8 mouse cellular contexts compared by ENCODE assay signal in the genomic region with DNA sequence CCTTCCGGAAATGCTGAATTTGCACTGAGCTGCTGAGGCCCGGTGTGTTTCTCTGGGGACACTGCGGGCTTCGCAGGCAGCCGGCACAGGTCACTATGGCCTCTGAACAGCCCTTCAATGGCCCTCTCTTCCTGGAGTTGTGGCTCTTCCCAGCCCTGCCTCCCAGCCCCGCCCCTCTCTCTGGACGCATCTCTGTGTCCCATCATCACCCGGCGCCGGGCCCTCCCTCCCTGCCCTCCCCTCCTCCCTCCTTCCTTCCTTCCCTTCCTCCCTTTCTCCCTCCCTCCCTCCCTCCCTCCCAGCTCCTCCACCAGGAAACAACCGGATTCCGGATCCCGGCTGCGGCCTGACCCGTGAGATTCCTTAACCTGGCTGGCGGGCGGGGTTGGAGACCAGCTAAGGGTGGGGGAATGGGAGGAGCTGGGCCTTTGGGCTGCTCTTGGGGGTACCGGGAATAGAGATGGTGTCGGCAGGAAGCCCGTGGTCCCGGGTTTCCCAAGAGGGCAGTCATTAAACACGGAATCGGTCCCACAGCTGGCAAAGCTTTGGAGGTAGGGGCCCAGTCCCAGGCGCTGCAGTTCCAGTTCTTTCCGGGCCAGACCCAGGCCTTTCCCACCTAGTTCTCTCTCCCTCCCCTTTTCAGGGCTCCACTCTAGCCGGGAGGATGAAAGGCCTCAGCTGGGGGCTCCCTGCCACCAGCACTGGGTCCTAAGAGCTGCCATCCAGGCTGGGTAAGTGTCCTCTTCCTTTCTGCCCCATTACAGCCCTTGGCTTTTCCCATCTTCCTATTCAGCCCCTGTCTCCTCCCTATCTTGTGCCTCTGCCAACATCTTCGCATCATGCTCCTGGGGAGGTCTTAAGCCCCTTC. TPM values are rescaled to one million over a fixed set of nuclear protein-coding genes. Genes with fewer than 3 reads are reported as not detected.
A peak's percentile ranks its signal among the peaks of the same experiment; 100 is the strongest.
DNase-seq lines count a peak whose midpoint lies in the region; ATAC-seq and TF ChIP-seq lines count a peak whose summit lies in the region.

Gene Bcl2l2 (plus strand): TSS at position 224 of the 868 bp plus-strand sequence.
Gene Gm20521 (plus strand): TSS at position 288 of the 868 bp plus-strand sequence.

- H3K9me3 ChIP-seq in heart, embryonic 11.5 days (replicated peaks; ENCODE audit: control insufficient read depth, low read length) = no peaks in the 10 kb centered on the region
- no peaks in the 10 kb centered on the region for H3K9me3 ChIP-seq in kidney, embryonic 14.5 days (ENCODE audit: control insufficient read depth, low read length)
- no peaks in the 10 kb centered on the region for H3K9me3 ChIP-seq in liver, embryonic 11.5 days (ENCODE audit: control insufficient read depth, low read length)

- H3ac ChIP-seq in C2C12 (ENCODE audit: control insufficient read depth, insufficient read length, low read depth) = peak within 1 kb of the TSS; percentile 82

- WGBS in heart, embryonic 11.5 days (ENCODE audit: insufficient replicate concordance) = under 1% methylated on average over 27 of the region's 27 CpGs
- under 1% methylated on average over 27 of the region's 27 CpGs for WGBS in kidney, embryonic 14.5 days
- WGBS in liver, embryonic 11.5 days = 2% methylated on average over 27 of the region's 27 CpGs

- no peak for TF ChIP-seq CTCF in C2C12 (IDR thresholded peaks at IDR 0.05; ENCODE audit: control insufficient read depth, insufficient read depth, insufficient read length)
- no peak for TF ChIP-seq CTCF in bone marrow macrophage, adult 2 months (IDR thresholded peaks at IDR 0.05; ENCODE audit: low read depth, low read length)

- peak; percentile 65; the same call in 1 of the 2 replicates for ATAC-seq in erythroblast, adult 5-6 weeks (replicated peaks; ENCODE audit: low FRiP score, poor library complexity, severe bottlenecking)
- peak; percentile 83 for ATAC-seq in heart, embryonic 11.5 days (replicated peaks; ENCODE audit: insufficient number of reproducible peaks, low FRiP score, low TSS enrichment)
- ATAC-seq in kidney, embryonic 14.5 days (ENCODE audit: low FRiP score, low TSS enrichment) = peak; percentile 91
- peak; percentile 87 for ATAC-seq in liver, embryonic 11.5 days (replicated peaks; ENCODE audit: low FRiP score)
- 0 out of 2 replicates have a peak, but pooled peaks have one; percentile 48 for ATAC-seq in monocyte, adult 5-6 weeks (replicated peaks; ENCODE audit: insufficient number of reproducible peaks, low FRiP score, low TSS enrichment, poor library complexity, severe bottlenecking)

- H3K27me3 ChIP-seq in C2C12 (ENCODE audit: control insufficient read depth, insufficient read depth, insufficient read length) = no peaks in the 10 kb centered on the region
- no peaks in the 10 kb centered on the region for H3K27me3 ChIP-seq in heart, embryonic 11.5 days (ENCODE audit: control insufficient read depth, insufficient read depth, low read length)
- H3K27me3 ChIP-seq in kidney, embryonic 14.5 days (ENCODE audit: control insufficient read depth, insufficient read depth, low read length) = no peaks in the 10 kb centered on the region
- H3K27me3 ChIP-seq in liver, embryonic 11.5 days (replicated peaks; ENCODE audit: control insufficient read depth, insufficient read depth, low read length) = no peaks in the 10 kb centered on the region
- H3K27me3 ChIP-seq in splenic B cell, adult 2 months (ENCODE audit: control insufficient read depth, insufficient read depth, low read length, poor library complexity, severe bottlenecking) = no peaks in the 10 kb centered on the region

- H3K4me1 ChIP-seq in bone marrow macrophage, adult 2 months (ENCODE audit: control insufficient read depth, insufficient read depth, low read length) = peaks cover 7% of the 10 kb centered on the region; the same call in 1 of the 2 replicates
- H3K4me1 ChIP-seq in heart, embryonic 11.5 days (ENCODE audit: control insufficient read depth, insufficient read depth, low read length) = peaks cover 13% of the 10 kb centered on the region
- H3K4me1 ChIP-seq in kidney, embryonic 14.5 days (ENCODE audit: control insufficient read depth, insufficient read depth, low read length) = peaks cover 7% of the 10 kb centered on the region; the same call in 1 of the 2 replicates
- peaks cover 10% of the 10 kb centered on the region; the same call in 1 of the 2 replicates for H3K4me1 ChIP-seq in liver, embryonic 11.5 days (replicated peaks; ENCODE audit: control insufficient read depth, insufficient read depth, low read length)

- H3K79me3 ChIP-seq in C2C12 (ENCODE audit: low read depth) = peaks cover 16% of the 10 kb centered on the region

- H3K4me3 ChIP-seq in C2C12 (ENCODE audit: insufficient read depth, poor library complexity, severe bottlenecking) = peak within 1 kb of the TSS; percentile 78
- H3K4me3 ChIP-seq in bone marrow macrophage, adult 2 months (ENCODE audit: insufficient read depth, low read length) = peak within 1 kb of the TSS; percentile 67
- peak within 1 kb of the TSS; percentile 56 for H3K4me3 ChIP-seq in heart, embryonic 11.5 days (ENCODE audit: low read depth, low read length)
- H3K4me3 ChIP-seq in kidney, embryonic 14.5 days (ENCODE audit: low read length) = peak within 1 kb of the TSS; percentile 73
- H3K4me3 ChIP-seq in liver, embryonic 11.5 days (ENCODE audit: low read depth, low read length) = peak within 1 kb of the TSS; percentile 73

- H3K9ac ChIP-seq in heart, embryonic 11.5 days (ENCODE audit: low read depth, low read length) = peak within 1 kb of the TSS; percentile 78
- H3K9ac ChIP-seq in kidney, embryonic 14.5 days (ENCODE audit: low read depth, low read length) = peak within 1 kb of the TSS; percentile 84
- peak within 1 kb of the TSS; percentile 79 for H3K9ac ChIP-seq in liver, embryonic 11.5 days (ENCODE audit: low read depth, low read length)

- peak; percentile 93 for TF ChIP-seq POLR2A in bone marrow macrophage, adult 2 months (IDR thresholded peaks at IDR 0.05; ENCODE audit: borderline replicate concordance, low read depth, low read length)

- DNase-seq in liver, embryonic 11.5 days (ENCODE audit: low spot score) = peak; percentile 77
- DNase-seq in splenic B cell, adult 2 months (ENCODE audit: low read depth, low spot score) = peak; percentile 35

- H3K79me2 ChIP-seq in C2C12 (ENCODE audit: control insufficient read depth, insufficient read depth) = peaks cover 36% of the 10 kb centered on the region

- peak within 1 kb of the TSS; percentile 59 for H3K27ac ChIP-seq in bone marrow macrophage, adult 2 months (ENCODE audit: insufficient read depth, low read depth, low read length)
- peak within 1 kb of the TSS; percentile 90 for H3K27ac ChIP-seq in heart, embryonic 11.5 days (ENCODE audit: low read depth, low read length)
- peak within 1 kb of the TSS; percentile 95 for H3K27ac ChIP-seq in kidney, embryonic 14.5 days (ENCODE audit: low read depth, low read length)
- peak within 1 kb of the TSS; percentile 75 for H3K27ac ChIP-seq in liver, embryonic 11.5 days (ENCODE audit: low read depth, low read length)

- peak within 1 kb of the TSS; percentile 73 for H3K4me2 ChIP-seq in heart, embryonic 11.5 days
- peak within 1 kb of the TSS; percentile 80 for H3K4me2 ChIP-seq in kidney, embryonic 14.5 days (replicated peaks; ENCODE audit: low read depth, low read length)
- peak within 1 kb of the TSS; percentile 90 for H3K4me2 ChIP-seq in liver, embryonic 11.5 days

- peaks cover 13% of the 10 kb centered on the region for H3K36me3 ChIP-seq in C2C12 (ENCODE audit: control insufficient read depth, insufficient read depth)
- H3K36me3 ChIP-seq in heart, embryonic 11.5 days (ENCODE audit: control insufficient read depth, insufficient read depth, low read length) = peaks cover 4% of the 10 kb centered on the region; the same call in 1 of the 2 replicates
- peaks cover 12% of the 10 kb centered on the region; the same call in 1 of the 2 replicates for H3K36me3 ChIP-seq in kidney, embryonic 14.5 days (ENCODE audit: control insufficient read depth, insufficient read depth, low read length)
- 0 out of 2 replicates have a peak, but pooled peaks cover 2% of the 10 kb centered on the region for H3K36me3 ChIP-seq in liver, embryonic 11.5 days (ENCODE audit: control insufficient read depth, insufficient read depth, low read length)
- no peaks in the 10 kb centered on the region for H3K36me3 ChIP-seq in splenic B cell, adult 2 months (ENCODE audit: control insufficient read depth, insufficient read depth, low read length, poor library complexity, severe bottlenecking)

TF ChIP-seq in C2C12, 6 proteins besides CTCF, POLR2A, EP300 and RAD21:
- TF ChIP-seq MYOG (IDR thresholded peaks at IDR 0.05; ENCODE audit: control insufficient read depth, extremely low read depth, insufficient read length) = no peak
- no peak for TF ChIP-seq MYOD1 (IDR thresholded peaks at IDR 0.05; ENCODE audit: control insufficient read depth, insufficient read length, low read depth)
- no peak for TF ChIP-seq CEBPB (IDR thresholded peaks at IDR 0.05; ENCODE audit: low read depth)
- no peak for TF ChIP-seq MAX (IDR thresholded peaks at IDR 0.05)
- TF ChIP-seq FOSL1 (IDR thresholded peaks at IDR 0.05; ENCODE audit: insufficient read depth, low read length, poor library complexity, severe bottlenecking) = no peak
- no peak for TF ChIP-seq USF1 (IDR thresholded peaks at IDR 0.05; ENCODE audit: low read depth)
TF ChIP-seq in C2C12: peak in this region for 0.

RNA-seq across cellular contexts. Expression of gene Bcl2l2, which starts in this region (rescaled TPM):
- 16.5 TPM for polyA plus RNA-seq in C2C12 (2012; fragmentation: generic; extraction: Trizol)
- 25.9 and 29.2 TPM in 2 replicates for polyA plus RNA-seq in bone marrow macrophage, adult 2 months (2012; ENCODE audit: insufficient read depth, insufficient read length, missing spikeins)
- total RNA-seq in erythroblast, adult 5-6 weeks (2015; ENCODE audit: low replicate concordance) = 0.77 and 0.84 TPM in 2 replicates
- 1.0 and 4.6 TPM in 2 replicates for total RNA-seq in erythroblast, adult 5-6 weeks (2017; ENCODE audit: low replicate concordance)
- polyA plus RNA-seq in heart, embryonic 11.5 days (2014; fragmentation: Nextera tagmentation; extraction: Ambion mirVana) = 3.3 TPM in 2 replicates
- 5.3 and 6.1 TPM in 2 replicates for polyA plus RNA-seq in kidney, embryonic 14.5 days (2014; fragmentation: Nextera tagmentation; extraction: Ambion mirVana)
- 2.0 and 2.1 TPM in 2 replicates for polyA plus RNA-seq in liver, embryonic 11.5 days (2014; fragmentation: Nextera tagmentation; extraction: Ambion mirVana)
- total RNA-seq in monocyte, adult 5-6 weeks (2017) = 2.2 to 9.0 TPM (median 4.0 TPM) in 3 replicates

RNA-seq across cellular contexts. Expression of gene Gm20521, which starts in this region (rescaled TPM):
- 0.49 TPM for polyA plus RNA-seq in C2C12 (2012; fragmentation: generic; extraction: Trizol)
- not detected in 2 replicates for polyA plus RNA-seq in bone marrow macrophage, adult 2 months (2012; ENCODE audit: insufficient read depth, insufficient read length, missing spikeins)
- not detected in 2 replicates for total RNA-seq in erythroblast, adult 5-6 weeks (2015; ENCODE audit: low replicate concordance)
- total RNA-seq in erythroblast, adult 5-6 weeks (2017; ENCODE audit: low replicate concordance) = not detected in 2 replicates
- 0.31 TPM in 1 of 2 replicates, not detected in the other for polyA plus RNA-seq in heart, embryonic 11.5 days (2014; fragmentation: Nextera tagmentation; extraction: Ambion mirVana)
- 0.44 TPM in 1 of 2 replicates, not detected in the other for polyA plus RNA-seq in kidney, embryonic 14.5 days (2014; fragmentation: Nextera tagmentation; extraction: Ambion mirVana)
- 0.27 TPM in 1 of 2 replicates, not detected in the other for polyA plus RNA-seq in liver, embryonic 11.5 days (2014; fragmentation: Nextera tagmentation; extraction: Ambion mirVana)
- 3.0 to 3.6 TPM in 2 of 3 replicates, not detected in the other for total RNA-seq in monocyte, adult 5-6 weeks (2017)

Comparison
In these comparisons a context has a peak if more than half of its experiments do, and no peak if none do; other contexts are left out.
1. Peak in every context shown above with its lines: DNase-seq, ATAC-seq, H3K4me3 ChIP-seq and H3K27ac ChIP-seq.